Mouse (Mus musculus): ENCODE measurements around the gene Ugp2.

DNA sequence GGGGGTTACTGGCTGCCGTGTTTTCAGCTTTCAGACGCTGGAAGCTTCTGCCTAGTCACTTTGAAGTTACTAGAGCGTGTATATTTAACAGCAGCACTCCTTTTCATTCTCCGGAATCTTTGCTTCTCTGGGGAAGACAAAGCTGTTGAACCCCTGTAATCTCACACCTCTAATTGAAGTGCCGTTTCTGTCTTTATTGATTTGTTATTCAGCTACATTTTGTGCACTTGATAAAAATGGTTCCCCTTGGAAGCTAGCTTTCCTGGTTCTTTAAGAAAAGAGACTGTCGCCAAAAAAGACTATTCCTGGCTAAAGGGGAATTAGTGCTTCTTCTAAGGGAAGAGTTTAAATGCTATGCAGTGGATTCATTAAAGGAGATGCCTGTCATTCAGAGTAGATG lies 61.5 kb downstream of the Ugp2 start:
- TF ChIP-seq CTCF (IDR thresholded peaks at IDR 0.05; ENCODE audit: control insufficient read depth, insufficient read depth, insufficient read length) (no peak), MAX (IDR thresholded peaks at IDR 0.05) (no peak), USF1 (IDR thresholded peaks at IDR 0.05; ENCODE audit: low read depth) (no peak), MYOD1 (IDR thresholded peaks at IDR 0.05; ENCODE audit: control insufficient read depth, insufficient read length, low read depth) (no peak), CEBPB (IDR thresholded peaks at IDR 0.05; ENCODE audit: low read depth) (no peak), MYOG (IDR thresholded peaks at IDR 0.05; ENCODE audit: control insufficient read depth, extremely low read depth, insufficient read length) (no peak), FOSL1 (IDR thresholded peaks at IDR 0.05; ENCODE audit: insufficient read depth, low read length, poor library complexity, severe bottlenecking) (no peak)
